Mouse (Mus musculus): Measurements from ENCODE around the gene Elavl3. TPM values are rescaled to one million over a fixed set of nuclear protein-coding genes. Genes with fewer than 3 reads are reported as not detected.

Elavl3 gene
- 0.69 and 1.1 TPM in 2 replicates for polyA plus RNA-seq (2012; rRNA removed)

GRCm38 (mm10) chr9:22051958-22052254, at the start of gene Elavl3:
Gene Elavl3 (minus strand): TSS chr9:22052023.

GRCm38 (mm10) chr9:22098993-22099696, 47.3 kb upstream of the Elavl3 start, which contains the start of gene Cnn1:
Gene Cnn1 (plus strand): TSS chr9:22099216.

DNA sequence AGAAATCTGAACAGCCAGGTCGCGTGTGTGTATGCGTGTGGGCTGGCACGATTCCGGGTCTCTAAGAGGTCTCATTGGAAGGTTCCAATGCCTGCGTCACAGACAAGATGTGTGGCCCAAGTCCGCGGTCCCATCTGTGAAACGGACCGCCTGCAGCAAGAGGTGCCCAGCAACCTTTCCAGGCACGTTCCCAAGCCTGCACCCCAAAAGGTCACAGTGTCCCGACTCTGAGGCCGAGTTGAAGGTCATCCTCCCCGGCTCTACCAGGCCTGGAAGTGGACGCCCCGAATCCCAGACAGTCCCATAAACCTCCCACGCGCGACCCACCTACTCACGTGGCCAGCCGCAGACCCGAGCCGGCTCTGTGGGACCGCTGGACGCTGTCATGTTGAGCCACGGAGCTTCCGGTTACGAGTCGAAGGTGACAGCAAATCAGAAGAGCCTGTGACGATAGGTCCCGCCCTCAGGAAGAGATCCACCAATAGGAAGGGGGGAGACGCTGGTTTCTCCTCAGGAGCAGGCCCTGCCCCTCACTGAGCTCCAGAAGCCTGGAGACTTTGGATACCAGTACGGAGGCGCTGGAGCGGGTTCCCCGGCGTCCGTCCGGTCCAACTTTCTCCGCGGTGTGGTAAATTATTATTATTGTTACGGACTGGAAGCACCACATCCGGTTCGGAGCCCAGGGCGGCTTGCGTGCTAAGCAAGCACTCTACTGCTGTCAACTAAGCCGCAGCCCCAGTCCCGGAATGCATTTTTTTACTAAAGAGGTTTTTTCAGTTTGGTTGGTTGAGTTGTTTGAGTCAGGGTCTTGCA, 33.4 kb upstream of the Elavl3 start, which contains the start of gene Ecsit:
Ecsit (minus strand) TSS at position 417 of the 813 bp plus-strand sequence.

DNA sequence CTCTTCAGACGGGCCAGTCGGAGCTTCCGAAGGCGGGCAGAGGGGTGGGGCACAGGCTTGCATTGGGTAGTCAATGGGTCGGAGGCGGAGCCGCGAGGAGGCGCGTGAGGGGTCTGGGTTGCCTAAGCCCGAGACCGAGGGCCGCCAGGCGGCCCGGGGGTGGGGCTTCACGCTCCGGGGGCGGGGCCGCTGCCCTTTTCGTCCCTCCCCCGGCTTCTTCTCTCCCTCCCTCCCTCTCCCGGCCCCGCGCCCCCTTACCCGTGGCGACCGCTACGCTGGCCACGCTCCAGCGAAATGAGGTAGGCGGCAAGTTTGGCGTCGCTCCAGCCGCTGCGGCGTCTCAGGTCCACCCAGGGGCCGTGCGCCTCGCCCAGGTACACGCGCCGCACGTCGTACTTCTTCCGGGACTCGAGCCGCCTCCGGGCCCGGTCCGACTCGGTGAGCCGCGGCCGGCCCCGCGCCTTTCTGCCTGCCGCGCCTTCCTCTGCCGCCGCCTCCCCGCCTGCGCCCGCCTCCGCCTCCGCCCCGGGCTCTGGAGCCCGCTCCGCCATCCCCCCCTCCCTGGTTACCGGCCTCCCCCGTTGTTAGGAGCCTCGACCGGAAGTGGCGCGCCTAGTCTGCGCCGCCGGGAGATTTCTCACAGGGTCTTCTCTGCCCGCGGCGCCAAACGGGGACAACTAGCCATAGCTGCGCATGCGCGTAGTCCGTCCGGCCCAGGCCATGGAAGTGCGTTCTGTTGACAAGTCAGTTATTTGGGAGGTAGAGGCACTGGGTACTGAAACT, 19.2 kb upstream of the Elavl3 start, which contains the start of the genes Gm49318 and Zfp653:
Gm49318 (minus strand) TSS at position 469 of the 783 bp plus-strand sequence.
Zfp653 (minus strand) TSS at position 586 of the 783 bp plus-strand sequence.

GRCm38 (mm10) chr9:22002194-22003162, 49.3 kb downstream of the Elavl3 start, which contains the start of the genes Ccdc151 and Prkcsh:
Gene Ccdc151 (minus strand): TSS chr9:22002634.
Gene Prkcsh (plus strand): TSS chr9:22002806.

DNA sequence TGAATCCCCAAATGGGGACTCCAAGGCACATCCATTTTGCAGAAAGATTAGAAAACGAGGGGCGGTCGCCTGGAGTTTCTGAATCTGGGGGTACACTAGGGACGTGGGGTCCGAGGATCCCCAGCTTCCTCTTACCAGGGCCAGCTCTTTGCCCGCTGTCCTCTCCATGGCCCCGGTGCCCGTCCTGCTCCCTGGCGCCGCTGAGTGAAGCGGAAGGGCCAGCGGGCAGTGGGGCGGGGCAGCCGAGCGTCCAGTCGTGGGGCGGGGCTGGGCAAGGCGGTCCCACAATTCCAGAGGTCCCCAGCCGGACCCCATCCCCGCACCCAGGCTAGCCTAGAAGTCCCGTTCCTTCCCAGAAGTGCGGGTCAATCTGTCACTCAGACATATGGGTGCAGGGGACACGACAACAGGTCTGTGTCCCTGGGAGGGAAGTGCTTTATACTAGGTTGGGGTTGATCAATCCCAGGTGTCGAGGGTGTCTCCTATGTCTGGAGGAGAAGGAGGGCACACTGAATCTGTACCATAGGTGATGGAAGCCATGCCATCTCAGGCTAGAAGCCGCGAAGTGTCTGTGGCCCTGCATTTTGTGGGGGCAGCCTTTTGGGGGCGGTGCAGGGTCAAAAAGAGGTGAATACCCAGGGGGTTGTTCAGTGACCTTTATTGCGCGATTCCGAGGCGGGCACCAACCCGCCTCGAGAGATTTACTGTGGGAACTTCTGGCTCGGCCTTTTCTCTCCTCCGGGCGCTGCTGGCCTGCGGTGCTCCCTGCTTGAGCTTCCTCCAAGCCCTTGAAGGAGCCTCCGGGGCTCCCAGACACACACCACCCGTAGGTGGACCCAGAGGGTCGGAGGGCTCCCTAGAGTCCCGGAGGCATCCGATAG, 62.4 kb downstream of the Elavl3 start, which contains the start of gene Rgl3:
Rgl3 (minus strand) TSS at position 217 of the 881 bp plus-strand sequence.

Other genes starting within 250 kb of the Elavl3 start
- gene Angptl8, start 216.5 kb downstream of the Elavl3 start, polyA plus RNA-seq (2012; rRNA removed): 25.8 and 30.4 TPM in 2 replicates
- 151 and 170 TPM in 2 replicates for gene Dock6, start 199.4 kb downstream of the Elavl3 start, polyA plus RNA-seq (2012; rRNA removed)
- 49.3 and 63.0 TPM in 2 replicates for gene Rab3d, start 133.8 kb downstream of the Elavl3 start, polyA plus RNA-seq (2012; rRNA removed)
- 8.4 and 9.9 TPM in 2 replicates for gene Ccdc159, start 124.6 kb downstream of the Elavl3 start, polyA plus RNA-seq (2012; rRNA removed)
- 179 and 191 TPM in 2 replicates for gene Tmem205, start 124.5 kb downstream of the Elavl3 start, polyA plus RNA-seq (2012; rRNA removed)
- gene Plppr2, start 115.0 kb downstream of the Elavl3 start, polyA plus RNA-seq (2012; rRNA removed): 48.0 and 52.6 TPM in 2 replicates
- gene Swsap1, start 96.3 kb downstream of the Elavl3 start, polyA plus RNA-seq (2012; rRNA removed): 7.1 and 11.2 TPM in 2 replicates
- 3.1 and 3.4 TPM in 2 replicates for gene Epor, start 88.5 kb downstream of the Elavl3 start, polyA plus RNA-seq (2012; rRNA removed)
- gene Rgl3, start 62.6 kb downstream of the Elavl3 start, polyA plus RNA-seq (2012; rRNA removed): 40.1 and 43.7 TPM in 2 replicates
- gene Ccdc151, start 49.4 kb downstream of the Elavl3 start, polyA plus RNA-seq (2012; rRNA removed): 3.5 and 4.3 TPM in 2 replicates
- 129 and 142 TPM in 2 replicates for gene Prkcsh, start 49.2 kb downstream of the Elavl3 start, polyA plus RNA-seq (2012; rRNA removed)
- gene Gm49318, start 19.2 kb upstream of the Elavl3 start, polyA plus RNA-seq (2012; rRNA removed): not detected in 2 replicates
- 42.8 and 46.1 TPM in 2 replicates for gene Zfp653, start 19.4 kb upstream of the Elavl3 start, polyA plus RNA-seq (2012; rRNA removed)
- gene Ecsit, start 33.4 kb upstream of the Elavl3 start, polyA plus RNA-seq (2012; rRNA removed): 40.6 and 44.4 TPM in 2 replicates
- 358 and 427 TPM in 2 replicates for gene Cnn1, start 47.2 kb upstream of the Elavl3 start, polyA plus RNA-seq (2012; rRNA removed)
- gene Elof1, start 65.1 kb upstream of the Elavl3 start, polyA plus RNA-seq (2012; rRNA removed): 254 and 278 TPM in 2 replicates
- gene Acp5, start 83.7 kb upstream of the Elavl3 start, polyA plus RNA-seq (2012; rRNA removed): 54.9 TPM in 2 replicates
- gene Pigyl, start 104.8 kb upstream of the Elavl3 start, polyA plus RNA-seq (2012; rRNA removed): 74.7 and 102 TPM in 2 replicates
- gene Zfp872, start 136.1 kb upstream of the Elavl3 start, polyA plus RNA-seq (2012; rRNA removed): 0.05 and 0.09 TPM in 2 replicates
- gene Zfp809, start 173.7 kb upstream of the Elavl3 start, polyA plus RNA-seq (2012; rRNA removed): 20.5 and 21.0 TPM in 2 replicates
- 0.20 TPM in 2 replicates for gene Zfp599, start 207.9 kb upstream of the Elavl3 start, polyA plus RNA-seq (2012; rRNA removed)